Mouse (Mus musculus) megakaryocyte, embryonic 14.5 days (primary cell): ENCODE data around the gene Large1. TPM values are rescaled to one million over a fixed set of nuclear protein-coding genes. Genes with fewer than 3 reads are reported as not detected.

Experiments used
- H3K27me3 ChIP-seq: replicated peaks from 2 replicates; pipeline ENCODE3; 2012; ENCODE audit warnings: inconsistent platforms
- H3K36me3 ChIP-seq: replicated peaks from 2 replicates; pipeline ENCODE3; 2012; ENCODE audit warnings: low read length, inconsistent platforms, mixed read lengths
- H3K4me1 ChIP-seq: 2 replicates; pipeline ENCODE4 v1.6.1; 2012; ENCODE audit warnings: inconsistent platforms
- H3K4me3 ChIP-seq: replicated peaks from 2 replicates; pipeline ENCODE3; 2012; ENCODE audit warnings: moderate library complexity, mild to moderate bottlenecking, inconsistent platforms
- H3K9me3 ChIP-seq: 2 replicates; pipeline ENCODE4 v1.6.1; 2012; ENCODE audit warnings: inconsistent platforms
- FLI1 ChIP-seq: IDR thresholded peaks from 2 replicates; pipeline ENCODE4 v1.6.1; 2012; ENCODE audit warnings: low read length, inconsistent platforms, mixed read lengths
- GATA1 ChIP-seq: IDR thresholded peaks from 3 replicates; pipeline ENCODE4 v1.6.1; 2012; ENCODE audit warnings: mixed read lengths, low read length, inconsistent platforms, borderline replicate concordance
- polyA plus RNA-seq: library from polyadenylated mRNA; stranded (reverse); fragments of >175 nt; gene quantifications from 2 replicates; pipeline ENCODE4 v1.2.3, GENCODE M21; 2012; ENCODE audit warnings: low replicate concordance; ENCODE audit not compliant: insufficient read depth

The Large1 gene
- polyA plus RNA-seq, 1 experiment: 0.07 TPM

DNA sequence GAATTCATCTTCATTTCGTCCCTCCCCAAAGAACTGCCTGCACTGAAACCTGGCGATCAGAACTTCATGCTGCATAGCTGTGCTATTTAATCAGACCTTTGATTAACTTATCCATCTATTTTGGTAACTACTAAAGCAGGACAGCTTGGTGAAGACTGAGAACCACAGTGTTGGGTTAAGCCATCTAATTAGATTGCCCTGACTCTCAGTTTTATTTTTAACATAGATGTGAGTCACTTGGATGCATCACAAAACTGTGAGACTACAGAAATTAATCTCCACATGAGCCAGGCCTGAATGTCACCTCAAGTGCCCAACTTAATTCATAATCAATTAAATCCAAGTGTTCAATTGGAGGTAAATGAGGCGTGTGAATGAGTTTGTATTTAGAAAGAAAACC, 299.5 kb downstream of the Large1 start:
- Histone ChIP-seq H3K9me3 (no peaks in the 10 kb centered on the region), H3K36me3 (no peaks in the 10 kb centered on the region), H3K4me3 (no peak overlapping the region), H3K27me3 (no peaks in the 10 kb centered on the region), H3K4me1 (no peaks in the 10 kb centered on the region)
- TF ChIP-seq FLI1 (no peak), GATA1 (no peak)

DNA sequence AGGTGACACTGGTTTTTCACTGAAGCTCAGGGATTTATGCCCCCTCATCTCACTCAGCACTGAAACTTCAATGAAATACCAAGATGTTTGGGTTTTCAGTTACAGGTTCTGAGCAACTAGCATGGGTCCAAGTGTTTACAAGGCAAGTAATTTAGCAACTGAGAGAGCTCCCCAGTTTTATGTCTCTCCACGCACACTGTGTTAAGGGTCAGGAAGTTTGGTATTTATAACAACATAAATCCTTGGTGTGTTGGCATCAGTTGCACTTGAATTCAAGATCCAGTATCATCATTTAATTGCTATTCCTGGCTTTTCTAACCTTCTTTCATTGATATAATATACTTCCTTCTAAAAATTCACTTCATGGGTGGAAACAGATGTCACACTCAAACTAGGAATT, 300.9 kb downstream of the Large1 start:
- Histone ChIP-seq H3K4me3 (no peak overlapping the region), H3K9me3 (no peaks in the 10 kb centered on the region), H3K4me1 (no peaks in the 10 kb centered on the region), H3K27me3 (no peaks in the 10 kb centered on the region), H3K36me3 (no peaks in the 10 kb centered on the region)
- TF ChIP-seq GATA1 (no peak), FLI1 (no peak)

- no peaks in the 10 kb centered on the region for H3K27me3 ChIP-seq
- H3K4me3 ChIP-seq: no peak overlapping the region
- H3K4me1 ChIP-seq: no peaks in the 10 kb centered on the region
- no peaks in the 10 kb centered on the region for H3K9me3 ChIP-seq
- no peak for TF ChIP-seq GATA1
- TF ChIP-seq FLI1: no peak
- H3K36me3 ChIP-seq: no peaks in the 10 kb centered on the region
Observed at GRCm38 (mm10) chr8:73048136-73048535, 305.2 kb downstream of the Large1 start.

- no peaks in the 10 kb centered on the region for H3K36me3 ChIP-seq
- no peak overlapping the region for H3K4me3 ChIP-seq
- 0 out of 2 replicates have a peak, but pooled peaks cover 4% of the 10 kb centered on the region for H3K9me3 ChIP-seq
- H3K27me3 ChIP-seq: no peaks in the 10 kb centered on the region
- H3K4me1 ChIP-seq: no peaks in the 10 kb centered on the region
- TF ChIP-seq FLI1: no peak
- no peak for TF ChIP-seq GATA1
Observed at GRCm38 (mm10) chr8:73029787-73030186, 323.6 kb downstream of the Large1 start.

DNA sequence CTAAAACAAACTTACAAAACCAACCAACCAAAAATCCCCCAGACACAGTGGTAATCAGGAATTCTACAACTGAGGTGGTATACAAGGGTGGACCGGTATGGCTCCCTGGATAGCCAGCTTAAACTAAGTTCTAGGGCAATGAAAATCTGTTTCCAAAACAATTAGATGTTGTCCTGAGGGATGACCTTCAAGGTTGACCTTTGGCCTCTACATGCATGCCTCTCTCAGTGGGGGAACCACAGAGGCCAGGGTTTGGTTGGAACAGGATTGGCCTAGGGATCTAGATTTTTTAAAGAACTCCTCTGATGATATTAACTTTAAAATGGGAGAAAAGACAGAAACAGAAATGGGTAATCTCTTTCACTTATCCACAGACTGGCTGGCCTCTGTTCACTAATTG, 335.1 kb downstream of the Large1 start:
- Histone ChIP-seq H3K36me3 (no peaks in the 10 kb centered on the region), H3K4me1 (no peaks in the 10 kb centered on the region), H3K4me3 (no peak overlapping the region), H3K9me3 (no peaks in the 10 kb centered on the region), H3K27me3 (no peaks in the 10 kb centered on the region)
- no peak for TF ChIP-seq FLI1
- no peak for TF ChIP-seq GATA1

- no peaks in the 10 kb centered on the region for H3K27me3 ChIP-seq
- no peak overlapping the region for H3K4me3 ChIP-seq
- no peak for TF ChIP-seq GATA1
- no peak for TF ChIP-seq FLI1
- no peaks in the 10 kb centered on the region for H3K9me3 ChIP-seq
- no peaks in the 10 kb centered on the region for H3K4me1 ChIP-seq
- H3K36me3 ChIP-seq: no peaks in the 10 kb centered on the region
Observed at GRCm38 (mm10) chr8:73017601-73018000, 335.7 kb downstream of the Large1 start.

DNA sequence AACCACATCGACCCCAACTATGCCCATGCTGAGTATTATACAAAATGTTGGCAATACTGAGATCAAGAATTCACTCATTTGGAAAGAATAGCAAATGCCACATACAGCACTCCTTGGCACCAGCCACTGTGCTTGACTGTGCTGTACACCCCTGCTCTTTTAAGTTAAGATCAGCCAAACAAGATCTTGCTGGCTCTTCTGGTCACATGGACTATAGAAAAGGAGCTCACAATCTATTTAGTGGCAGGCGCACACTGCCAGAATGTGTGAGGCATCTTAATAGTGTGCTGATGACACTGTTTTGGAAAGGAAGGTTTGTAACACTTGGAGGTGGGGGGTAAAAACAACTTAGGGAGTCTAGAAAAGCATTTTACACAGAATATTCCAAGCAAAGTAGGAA, 337.0 kb downstream of the Large1 start:
- no peaks in the 10 kb centered on the region for H3K4me1 ChIP-seq
- no peaks in the 10 kb centered on the region for H3K9me3 ChIP-seq
- TF ChIP-seq GATA1 (no peak), FLI1 (no peak)
- H3K4me3 ChIP-seq: no peak overlapping the region
- H3K36me3 ChIP-seq: no peaks in the 10 kb centered on the region
- H3K27me3 ChIP-seq: no peaks in the 10 kb centered on the region

DNA sequence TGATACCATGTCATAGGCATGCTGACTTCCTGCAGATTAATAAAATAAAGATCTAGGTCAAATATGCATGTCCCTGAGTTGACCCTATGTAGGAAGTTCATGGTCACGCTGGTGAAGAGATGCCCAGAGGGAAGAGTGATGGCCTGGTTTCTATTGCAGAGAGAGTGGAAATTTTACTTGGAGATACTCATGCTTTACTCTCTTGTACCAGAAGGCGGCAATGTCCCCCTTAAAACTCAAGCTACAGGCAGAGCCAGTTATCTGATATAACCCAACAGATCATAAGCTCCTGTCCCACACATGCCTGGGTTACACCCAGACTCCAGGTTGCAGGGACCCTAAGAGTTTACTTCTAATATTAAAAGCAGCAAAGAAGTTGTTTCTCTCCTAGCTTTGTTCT, 345.9 kb downstream of the Large1 start:
- Histone ChIP-seq H3K4me3 (no peak overlapping the region), H3K4me1 (no peaks in the 10 kb centered on the region), H3K36me3 (no peaks in the 10 kb centered on the region), H3K27me3 (no peaks in the 10 kb centered on the region), H3K9me3 (no peaks in the 10 kb centered on the region)
- TF ChIP-seq GATA1: no peak
- no peak for TF ChIP-seq FLI1

DNA sequence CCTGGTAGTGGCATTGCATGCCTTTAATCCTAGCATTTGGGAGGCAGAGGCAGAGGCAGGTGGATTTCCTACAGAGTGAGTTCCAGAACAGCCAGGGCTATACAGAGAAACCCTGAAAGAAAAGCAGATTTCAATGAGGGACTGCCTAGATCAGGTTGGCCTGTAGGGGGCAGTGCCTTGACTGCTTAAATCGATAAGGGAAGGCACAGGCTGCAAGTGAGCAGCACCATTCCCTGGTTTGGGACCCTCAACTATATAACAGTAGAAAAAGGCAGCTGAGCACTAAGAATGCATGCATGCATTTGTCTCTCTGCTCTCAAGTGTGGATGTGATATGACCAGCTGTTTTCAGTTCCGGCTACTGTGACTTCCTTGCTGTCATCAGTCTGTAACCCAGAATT, 349.5 kb downstream of the Large1 start:
- no peaks in the 10 kb centered on the region for H3K9me3 ChIP-seq
- H3K4me1 ChIP-seq: no peaks in the 10 kb centered on the region
- no peaks in the 10 kb centered on the region for H3K27me3 ChIP-seq
- TF ChIP-seq GATA1: no peak
- TF ChIP-seq FLI1: no peak
- no peak overlapping the region for H3K4me3 ChIP-seq
- H3K36me3 ChIP-seq: no peaks in the 10 kb centered on the region

GRCm38 (mm10) chr8:72993831-72994230, 359.5 kb downstream of the Large1 start:
- Histone ChIP-seq H3K4me3 (no peak overlapping the region), H3K4me1 (no peaks in the 10 kb centered on the region), H3K36me3 (no peaks in the 10 kb centered on the region), H3K9me3 (no peaks in the 10 kb centered on the region), H3K27me3 (no peaks in the 10 kb centered on the region)
- TF ChIP-seq FLI1 (no peak), GATA1 (no peak)

DNA sequence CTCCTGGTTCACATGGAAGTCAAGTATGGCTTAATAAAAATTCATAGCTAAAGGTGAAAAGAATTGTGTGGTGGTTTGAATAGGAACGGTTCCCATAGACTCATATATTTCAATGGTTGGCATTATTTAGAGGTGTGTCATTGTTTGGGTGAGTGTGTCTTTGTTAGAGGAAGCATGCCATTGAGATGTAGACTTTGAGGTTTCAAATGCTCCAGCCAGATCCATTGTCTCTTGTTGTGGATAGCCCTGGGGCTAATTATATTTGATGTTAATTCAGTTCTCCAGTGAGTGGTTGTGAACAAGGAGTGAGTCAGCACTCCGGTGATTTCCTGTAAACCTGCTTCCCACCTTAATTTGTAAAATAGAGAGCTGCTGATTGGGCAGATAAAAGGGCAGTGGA, 362.9 kb downstream of the Large1 start:
- Histone ChIP-seq H3K27me3 (no peaks in the 10 kb centered on the region), H3K36me3 (no peaks in the 10 kb centered on the region), H3K4me1 (no peaks in the 10 kb centered on the region), H3K9me3 (0 out of 2 replicates have a peak, but pooled peaks cover 2% of the 10 kb centered on the region), H3K4me3 (no peak overlapping the region)
- TF ChIP-seq GATA1 (no peak), FLI1 (no peak)
